Mouse (Mus musculus): ENCODE results near the gene Npvf.

The Npvf gene

DNA sequence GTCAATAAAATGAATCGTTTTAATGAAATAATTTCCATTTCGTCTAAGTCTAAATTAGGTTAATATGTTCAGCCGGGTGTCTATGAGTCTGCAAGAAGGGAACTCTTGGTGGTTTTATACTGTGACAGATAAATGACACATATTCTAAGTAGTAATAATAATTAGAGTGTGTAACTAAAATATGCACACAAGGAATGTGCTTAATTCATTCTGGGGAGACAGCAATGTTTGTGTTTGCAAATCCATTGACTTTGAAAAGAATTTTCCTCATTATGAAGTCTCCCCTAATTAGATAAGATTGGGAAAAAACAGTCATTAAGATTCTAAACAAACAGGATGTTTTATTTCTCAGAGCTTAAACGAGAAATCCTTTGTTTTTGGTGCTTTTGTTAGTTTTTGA is at the start of gene Npvf:
Npvf (minus strand) TSS at position 84 of the 400 bp plus-strand sequence.
- DNase-seq: no peak

DNA sequence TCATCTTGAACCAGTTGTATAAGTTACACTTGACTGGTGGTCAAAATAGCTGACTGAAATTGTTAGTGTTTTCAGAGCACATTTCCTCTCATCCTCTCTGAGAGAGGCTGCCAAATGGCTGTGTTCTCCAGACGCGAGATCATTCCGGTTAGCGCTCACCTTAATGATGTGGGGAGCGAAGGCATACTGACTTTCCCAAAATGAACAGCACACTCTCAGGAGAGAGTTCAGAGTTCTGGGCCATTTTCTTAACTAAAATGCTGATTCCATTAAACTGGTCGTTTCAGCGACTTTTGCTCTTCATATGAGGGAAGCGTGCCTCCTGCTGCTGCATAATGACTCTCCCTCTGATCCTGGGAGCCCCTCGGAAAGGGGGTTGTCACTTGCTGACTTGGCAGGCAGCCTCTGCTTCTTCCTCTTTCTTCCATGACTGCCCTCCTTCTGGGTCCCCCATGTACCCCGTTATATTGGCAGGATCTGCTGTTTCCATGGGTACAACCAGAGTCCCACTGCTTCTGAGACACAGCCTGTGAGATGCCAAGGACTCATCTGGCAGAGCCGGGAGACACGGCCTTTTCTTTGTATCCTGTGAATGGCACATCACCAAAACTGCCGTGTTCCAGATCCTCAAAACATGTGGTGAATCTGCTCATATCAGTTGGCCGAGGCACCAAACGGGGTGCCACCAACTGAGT is 35.0 kb upstream of the Npvf start:
- DNase-seq: peak in 1 of 2 experiments; percentile 19

GRCm38 (mm10) chr6:50684646-50685415 is 30.6 kb upstream of the Npvf start:
- no peak for DNase-seq

DNA sequence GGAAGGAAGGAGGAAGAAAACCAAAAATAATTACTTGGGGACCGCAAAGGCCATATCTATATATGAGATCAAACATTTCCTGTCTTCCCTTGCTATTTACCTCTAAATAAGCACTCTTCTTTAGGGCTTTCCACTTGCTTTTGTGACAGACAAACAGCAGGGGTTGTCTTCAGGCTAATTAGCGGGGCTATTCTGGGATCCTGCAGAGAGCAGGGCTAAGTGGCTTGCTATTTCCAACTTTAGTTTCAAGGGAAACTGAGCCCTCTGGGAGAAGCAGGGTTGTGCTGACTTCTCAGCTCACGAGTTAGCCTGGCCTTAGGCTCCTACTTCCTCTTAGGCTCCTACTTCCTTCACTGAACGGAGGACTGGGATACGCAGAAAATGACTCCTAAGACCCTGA is 27.3 kb upstream of the Npvf start:
- no peak for DNase-seq

DNA sequence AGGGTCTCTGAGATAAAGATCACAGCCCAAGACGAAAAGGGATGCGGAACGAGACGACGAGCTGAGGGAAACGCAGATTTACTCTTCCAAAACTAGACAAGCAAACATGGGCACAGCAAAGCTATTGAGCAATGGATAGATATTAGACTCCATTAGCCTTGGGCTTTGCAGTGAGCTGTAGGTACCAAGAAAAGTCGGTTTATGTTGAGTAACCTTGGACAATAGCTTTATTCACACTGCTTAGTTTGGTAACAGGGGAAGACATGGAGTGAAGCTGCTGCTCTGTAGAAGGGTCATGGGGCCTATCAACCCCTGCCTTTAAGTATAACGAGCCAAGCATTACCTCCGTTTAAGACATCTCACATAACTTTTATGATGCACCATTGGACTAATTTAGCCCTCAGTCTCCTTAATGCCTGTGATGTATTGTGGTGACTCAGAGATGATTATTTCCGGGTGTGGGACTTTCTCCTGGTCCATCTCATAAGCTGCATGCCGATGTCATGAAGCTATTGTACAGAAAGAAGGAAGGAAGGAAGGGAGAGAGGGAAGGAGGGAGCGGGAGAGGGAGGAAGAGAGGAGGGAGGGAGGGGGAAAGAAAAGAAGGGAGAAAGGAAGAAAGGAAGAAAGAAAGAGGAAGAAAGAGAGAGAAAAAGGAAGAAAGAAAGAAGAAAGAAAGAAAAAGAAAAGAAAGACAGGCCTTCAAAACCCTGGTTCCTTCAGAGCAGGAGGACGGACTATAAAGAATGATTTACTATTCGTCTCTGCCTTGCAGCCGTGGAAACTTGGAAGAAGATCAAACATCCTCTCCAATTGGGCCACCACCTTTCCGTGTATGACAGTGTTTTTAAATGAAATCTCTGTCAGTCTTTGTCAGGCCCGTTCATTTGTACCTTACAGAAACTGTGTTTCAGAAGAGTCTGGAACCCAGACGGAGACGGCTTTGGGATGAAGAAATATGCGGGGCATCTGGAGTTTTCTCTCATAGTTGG is 26.3 kb upstream of the Npvf start:
- DNase-seq: no peak

- DNase-seq: no peak
These were observed 25.2 kb upstream of the Npvf start for GRCm38 (mm10) chr6:50679486-50679828.

DNA sequence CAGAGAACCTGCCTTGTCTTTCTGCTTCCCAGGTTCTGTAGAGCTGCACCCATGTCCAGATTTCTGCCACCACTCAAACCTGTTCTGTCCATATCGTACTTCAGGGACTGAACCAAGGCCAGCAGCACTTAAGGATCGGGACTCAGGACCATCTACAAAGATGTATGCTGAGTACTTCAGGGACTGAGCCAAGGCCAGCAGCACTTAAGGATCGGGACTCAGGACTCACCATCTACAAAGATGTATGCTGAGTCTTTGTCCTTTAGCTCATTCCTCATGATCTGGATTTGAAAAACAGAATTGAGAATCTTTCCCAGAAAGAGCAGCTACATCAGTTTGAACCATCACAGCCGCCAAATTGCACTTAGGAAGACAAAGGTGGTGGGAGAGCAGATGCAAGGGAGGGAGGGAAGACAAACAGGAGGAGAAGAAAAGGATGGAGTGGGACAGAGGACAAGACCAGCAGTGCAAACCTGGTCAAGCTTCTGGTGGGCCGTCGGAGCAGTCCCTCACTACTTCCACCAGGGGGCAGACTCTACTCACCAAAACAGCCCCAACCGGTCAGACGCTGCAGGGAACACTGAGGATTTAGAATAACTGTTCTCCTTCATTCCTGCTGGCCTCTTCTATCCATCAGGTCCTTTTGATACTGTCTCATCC is 24.7 kb upstream of the Npvf start:
- DNase-seq: peak; percentile 76 to 85

- no peak for DNase-seq
These were observed 17.0 kb upstream of the Npvf start for GRCm38 (mm10) chr6:50671191-50671590.

- no peak for DNase-seq
These were observed 12.7 kb upstream of the Npvf start for GRCm38 (mm10) chr6:50666937-50667336.

DNA sequence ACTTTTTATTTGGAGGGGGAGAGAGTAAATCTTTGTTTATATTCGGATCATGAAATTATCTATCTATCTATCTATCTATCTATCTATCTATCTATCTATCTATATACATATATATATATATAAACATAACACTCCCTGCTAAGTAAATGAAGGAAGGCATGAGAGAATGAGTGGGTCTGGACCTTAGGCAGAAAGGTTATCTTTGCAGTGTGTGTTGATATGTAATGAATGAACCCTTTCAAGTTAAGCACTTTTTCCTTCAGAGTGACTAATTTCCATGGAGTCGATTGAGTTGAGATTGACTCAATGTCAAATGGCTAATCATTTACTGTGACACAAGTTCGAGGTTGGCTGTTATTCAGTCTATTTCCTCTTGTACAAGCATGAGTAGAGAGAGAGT is 10.8 kb upstream of the Npvf start:
- no peak for DNase-seq

DNA sequence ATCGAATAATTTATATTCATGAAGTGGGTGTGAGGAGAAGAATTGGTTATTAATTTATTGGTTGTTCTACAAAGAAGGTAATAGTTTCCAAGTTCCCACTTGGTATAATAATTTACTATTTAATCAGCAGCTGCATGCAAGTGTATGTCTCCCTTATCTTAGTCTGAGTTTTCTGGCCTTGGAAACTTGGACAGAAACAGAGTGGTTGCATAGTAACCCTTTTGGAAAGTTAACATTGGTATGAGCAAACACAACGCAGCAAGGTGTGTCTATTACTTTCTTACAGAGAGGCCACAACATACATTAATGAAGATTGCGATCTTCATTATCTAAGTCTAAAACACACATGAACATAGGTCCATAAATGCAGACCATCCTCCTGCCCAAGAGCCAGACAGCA is 10.0 kb upstream of the Npvf start:
- no peak for DNase-seq

GRCm38 (mm10) chr6:50662925-50663583 is 8.8 kb upstream of the Npvf start:
- peak; percentile 42 to 51 for DNase-seq

DNA sequence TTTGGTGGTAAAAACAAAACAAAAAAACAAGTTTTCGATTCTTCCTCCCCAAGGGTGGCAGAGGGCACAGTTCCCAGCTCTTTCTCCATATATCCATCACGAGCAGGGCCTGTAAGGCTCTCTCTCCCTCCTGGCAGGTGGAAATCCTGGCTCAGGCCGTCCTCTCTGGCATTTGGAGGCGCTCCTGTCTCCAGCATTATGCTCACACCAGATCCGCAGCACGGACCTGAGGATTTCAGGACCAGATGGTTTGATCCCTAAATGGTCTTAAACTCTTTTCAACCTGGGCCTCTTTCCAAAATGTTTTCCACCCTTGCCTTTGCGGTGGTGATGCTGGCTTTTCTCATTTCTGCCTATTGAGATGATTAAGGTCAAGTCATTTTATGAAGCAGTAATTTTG is 7.5 kb upstream of the Npvf start:
- DNase-seq: peak; percentile 84 to 94

GRCm38 (mm10) chr6:50658466-50658865 is 4.2 kb upstream of the Npvf start:
- DNase-seq: no peak

GRCm38 (mm10) chr6:50658018-50658417 is 3.8 kb upstream of the Npvf start:
- DNase-seq: no peak

DNA sequence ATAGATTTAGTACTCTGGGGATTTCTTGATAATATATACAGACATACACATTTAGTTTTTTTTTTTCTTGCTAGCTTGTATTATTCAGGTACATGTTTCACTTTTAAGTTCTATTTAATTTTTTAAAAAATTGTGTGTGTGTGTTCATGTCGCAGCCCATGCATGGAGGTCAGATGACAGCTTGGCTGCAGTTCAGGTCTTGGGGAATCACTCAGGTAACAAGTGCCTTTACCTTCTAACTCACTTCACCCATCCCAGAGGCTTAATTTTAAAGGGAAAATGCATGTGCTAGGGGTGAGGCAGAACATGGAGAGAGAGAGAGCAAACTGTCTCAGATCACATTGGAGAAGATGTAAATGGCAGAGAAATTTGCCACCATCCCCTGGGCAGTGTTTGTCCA is 2.2 kb upstream of the Npvf start:
- DNase-seq: no peak

- DNase-seq: peak; percentile 67 to 83
These were observed 1.7 kb upstream of the Npvf start for GRCm38 (mm10) chr6:50655925-50656324.

- no peak for DNase-seq
These were observed 6.6 kb downstream of the Npvf start for GRCm38 (mm10) chr6:50647656-50648055.

DNA sequence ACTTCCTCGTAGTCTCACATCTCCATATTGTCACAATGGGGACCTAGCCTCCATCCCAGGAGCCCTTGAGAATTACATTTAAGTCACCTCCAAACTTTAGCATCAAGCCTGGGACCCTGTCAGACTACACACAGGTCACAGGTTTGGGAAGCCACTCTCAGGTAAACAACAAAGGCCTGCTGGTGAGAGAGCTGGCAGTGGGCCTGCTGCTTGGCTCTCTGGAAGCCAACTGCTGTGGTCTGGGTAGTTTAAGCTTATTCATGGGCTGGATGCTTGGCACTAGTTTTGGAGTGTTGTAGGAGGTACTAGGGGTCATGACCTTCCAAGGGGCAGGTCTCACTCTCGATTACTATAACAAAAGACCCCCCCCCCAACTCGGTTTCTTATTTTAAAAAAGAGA is 7.6 kb downstream of the Npvf start:
- peak; percentile 48 to 51 for DNase-seq

GRCm38 (mm10) chr6:50644701-50645100 is 9.5 kb downstream of the Npvf start:
- no peak for DNase-seq

DNA sequence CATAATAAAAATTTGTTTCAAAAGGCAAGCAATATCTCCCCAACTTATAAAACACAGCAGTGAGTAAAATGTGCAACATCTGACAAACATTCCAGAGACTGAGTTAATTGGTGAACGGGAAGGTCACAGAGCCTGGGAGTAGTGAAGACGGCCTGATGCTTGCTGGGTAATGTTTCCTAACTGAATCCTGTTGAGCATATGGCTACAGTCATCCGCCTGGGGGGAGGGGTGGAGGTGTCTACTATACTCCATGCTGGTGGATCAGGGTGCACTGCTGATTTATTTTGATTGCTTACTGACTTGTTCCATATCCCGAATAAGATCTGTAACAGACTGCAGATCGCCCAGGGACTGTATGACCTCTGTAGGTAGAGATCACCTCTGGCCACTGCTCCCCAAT is 12.3 kb downstream of the Npvf start:
- DNase-seq: no peak

GRCm38 (mm10) chr6:50640377-50640776 is 13.9 kb downstream of the Npvf start:
- DNase-seq: no peak

Data from cerebellum, adult 18-20 months (tissue).